Mouse (Mus musculus): ENCODE results near the gene Mfsd11.
"Not testable (repeated sequence)": the region's sequence is repeated elsewhere in the genome, so short reads cannot be mapped to it uniquely, and the experiment has no call there.

The Mfsd11 gene

GRCm38 (mm10) chr11:116882446-116882845, 30.2 kb downstream of the Mfsd11 start:
- no peak for DNase-seq (ENCODE audit: low spot score)

- no peak for DNase-seq (ENCODE audit: low spot score)
Observed at GRCm38 (mm10) chr11:116884061-116884460, 31.8 kb downstream of the Mfsd11 start.

- DNase-seq (ENCODE audit: low spot score) = no peak
Observed at GRCm38 (mm10) chr11:116885275-116886151, 33.3 kb downstream of the Mfsd11 start.

- no peak for DNase-seq (ENCODE audit: low spot score)
Observed at GRCm38 (mm10) chr11:116887136-116887535, 34.9 kb downstream of the Mfsd11 start.

- no peak for DNase-seq (ENCODE audit: low spot score)
Observed at GRCm38 (mm10) chr11:116893532-116894442, 41.5 kb downstream of the Mfsd11 start.

GRCm38 (mm10) chr11:116895402-116895801, 43.2 kb downstream of the Mfsd11 start:
- DNase-seq (ENCODE audit: low spot score) = no peak

GRCm38 (mm10) chr11:116899247-116899646, 47.0 kb downstream of the Mfsd11 start:
- no peak for DNase-seq (ENCODE audit: low spot score)

GRCm38 (mm10) chr11:116902588-116902987, 50.3 kb downstream of the Mfsd11 start:
- DNase-seq (ENCODE audit: low spot score) = not testable (repeated sequence)

GRCm38 (mm10) chr11:116905741-116906456, 53.7 kb downstream of the Mfsd11 start:
- DNase-seq (ENCODE audit: low spot score) = no peak

GRCm38 (mm10) chr11:116913573-116913972, 61.3 kb downstream of the Mfsd11 start:
- DNase-seq (ENCODE audit: low spot score) = no peak

- no peak for DNase-seq (ENCODE audit: low spot score)
Observed at GRCm38 (mm10) chr11:116914267-116914885, 62.1 kb downstream of the Mfsd11 start.

- no peak for DNase-seq (ENCODE audit: low spot score)
Observed at GRCm38 (mm10) chr11:116915241-116915640, 63.0 kb downstream of the Mfsd11 start.

GRCm38 (mm10) chr11:116917361-116917760, 65.1 kb downstream of the Mfsd11 start:
- DNase-seq (ENCODE audit: low spot score) = no peak

GRCm38 (mm10) chr11:116918323-116919185, 66.3 kb downstream of the Mfsd11 start, which contains the start of gene Mgat5b:
TSS of gene Mgat5b (plus strand) at chr11:116918863.
- DNase-seq (ENCODE audit: low spot score) = peak; percentile 47

GRCm38 (mm10) chr11:116919186-116920020, 67.2 kb downstream of the Mfsd11 start:
- DNase-seq (ENCODE audit: low spot score) = no peak

- no peak for DNase-seq (ENCODE audit: low spot score)
Observed at GRCm38 (mm10) chr11:116920746-116921145, 68.5 kb downstream of the Mfsd11 start.

- no peak for DNase-seq (ENCODE audit: low spot score)
Observed at GRCm38 (mm10) chr11:116922058-116922457, 69.8 kb downstream of the Mfsd11 start.
